Mouse (Mus musculus): Measurements from ENCODE around the gene Scaper.

Scaper gene

DNA sequence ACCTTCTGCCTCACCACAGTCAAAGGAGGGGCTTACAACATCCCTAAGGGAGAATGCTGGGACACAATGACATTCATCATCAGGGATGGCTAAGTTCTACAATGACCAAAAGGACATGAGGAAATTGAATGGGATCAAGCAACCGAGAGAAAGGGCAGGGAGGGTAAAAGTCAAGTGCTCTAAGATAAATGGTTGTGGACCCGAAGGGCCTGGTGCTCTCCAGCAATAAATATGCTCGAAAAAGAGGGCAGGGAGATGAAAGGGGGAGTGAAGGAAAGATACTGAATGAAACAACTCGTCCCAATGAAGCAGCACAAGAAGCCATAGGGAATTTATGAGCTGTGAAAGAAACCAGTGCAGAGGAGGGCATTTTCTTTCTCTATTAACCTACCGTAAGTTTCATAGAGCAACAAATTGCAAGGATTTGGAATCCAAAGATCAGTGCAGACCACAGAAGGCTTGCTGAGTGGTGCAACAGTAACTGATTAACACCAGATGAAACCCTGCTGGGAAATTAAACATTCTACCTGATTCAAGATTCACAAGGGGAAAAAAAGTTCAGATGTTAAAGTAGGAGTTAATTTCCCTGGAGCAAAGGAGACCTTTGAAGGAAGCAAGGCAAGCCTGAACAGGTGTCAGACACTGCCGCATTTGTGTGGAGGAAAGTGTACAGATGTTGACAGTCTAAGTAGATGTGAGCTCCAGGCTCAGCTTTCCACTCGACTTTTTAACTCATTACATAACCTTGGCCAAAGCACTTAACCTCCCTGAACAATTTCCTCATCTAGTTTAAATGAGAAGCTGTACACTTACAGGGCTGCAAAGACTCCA is 329.0 kb downstream of the Scaper start:
- DNase-seq (ENCODE audit: low spot score in 2 of 2): no peak

DNA sequence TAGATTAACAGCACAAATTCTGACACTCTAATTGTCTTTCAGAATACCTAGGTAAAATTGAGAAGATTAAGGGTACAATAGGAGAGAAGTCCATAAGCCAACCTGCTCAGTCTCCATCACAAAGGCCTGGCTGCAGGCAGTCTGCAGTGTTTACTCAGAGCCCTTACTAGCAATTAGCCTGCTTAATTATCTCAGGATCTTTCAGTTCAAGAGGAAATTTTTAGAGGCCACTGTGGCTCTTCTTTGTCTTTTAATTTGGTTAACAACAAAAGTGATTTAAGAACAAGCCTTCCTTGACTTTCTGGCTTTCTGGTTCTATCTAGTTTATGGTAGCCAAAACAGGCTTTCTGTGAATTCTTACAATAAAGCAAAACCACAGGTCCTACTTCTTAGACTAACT is 339.3 kb downstream of the Scaper start:
- DNase-seq (ENCODE audit: low spot score in 2 of 2): no peak

DNA sequence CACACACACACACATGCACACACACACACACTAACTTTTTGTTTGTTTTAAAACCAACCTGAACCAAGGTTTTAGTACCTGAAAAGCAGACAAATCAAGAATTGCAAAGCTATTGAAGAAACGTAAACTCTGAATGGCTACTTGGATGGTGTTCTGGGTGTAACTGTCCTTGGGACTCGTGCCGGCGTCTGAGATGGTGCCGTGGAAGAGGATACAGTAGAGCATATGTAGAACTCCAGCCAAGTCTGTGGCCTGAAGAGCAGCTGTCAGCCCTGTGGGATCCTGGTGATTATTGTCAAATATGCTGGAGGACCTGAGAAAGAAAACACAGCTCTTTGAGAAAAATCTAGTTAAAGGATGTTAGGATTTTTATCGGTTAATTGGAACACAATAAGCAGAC is 351.8 kb downstream of the Scaper start:
- no peak for DNase-seq (ENCODE audit: low spot score in 2 of 2)

DNA sequence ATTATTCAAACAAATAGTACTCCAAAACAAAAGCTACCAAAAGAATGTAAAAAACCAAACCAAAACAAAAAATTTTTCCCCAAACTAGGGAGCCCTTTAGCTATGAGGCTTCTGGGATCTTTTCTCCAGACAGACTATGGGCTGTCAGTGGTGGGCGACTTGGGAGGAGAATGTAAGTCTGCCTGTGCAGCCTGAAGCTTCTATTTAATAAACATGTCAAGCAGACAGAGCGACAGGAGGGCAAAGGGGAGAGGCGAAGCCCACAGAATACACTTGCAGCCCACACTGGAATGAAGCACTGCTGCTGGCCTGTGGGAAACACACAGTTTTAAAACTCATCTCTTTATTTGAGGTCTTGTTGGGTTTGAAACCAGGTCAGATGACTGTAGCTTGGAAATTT is 356.5 kb downstream of the Scaper start:
- DNase-seq (ENCODE audit: low spot score in 2 of 2): no peak

DNA sequence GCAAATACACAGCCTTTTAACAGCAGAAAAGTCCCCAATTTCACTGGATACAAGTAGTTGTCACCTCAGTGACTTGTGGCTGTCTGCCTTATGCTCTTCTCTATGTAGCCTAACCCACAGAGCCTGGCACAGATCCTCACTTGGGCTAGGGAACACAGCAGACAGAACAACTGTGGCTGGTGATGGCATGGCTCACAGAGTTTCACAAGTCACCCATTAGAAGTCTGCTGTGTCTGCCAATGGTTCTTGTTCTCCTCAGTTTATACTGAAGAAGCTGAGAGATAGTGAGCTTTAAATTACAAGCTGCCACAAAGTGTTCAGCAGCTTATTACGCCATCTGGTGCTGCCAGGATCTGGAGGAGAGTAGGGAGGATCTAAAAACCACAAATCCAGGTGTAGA is 361.3 kb downstream of the Scaper start:
- DNase-seq (ENCODE audit: low spot score in 2 of 2): no peak

DNA sequence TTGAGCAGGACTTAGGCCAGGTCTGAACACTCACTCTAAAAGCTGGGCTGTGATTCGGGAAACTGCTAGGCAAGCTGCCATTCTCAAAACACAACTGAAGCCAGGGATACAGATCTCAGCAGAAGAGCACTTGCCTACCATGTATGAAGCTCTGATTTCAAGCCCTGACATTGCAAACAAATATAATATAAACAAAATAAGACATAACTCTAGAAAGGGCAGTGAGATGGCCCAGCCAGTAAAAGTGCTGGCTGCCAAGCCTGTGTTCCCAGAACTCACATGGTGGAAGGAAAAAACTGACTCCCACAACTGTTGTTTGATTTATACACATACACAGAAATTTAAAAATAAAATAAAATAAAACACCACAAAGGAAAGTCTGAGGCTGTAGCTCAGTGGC is 366.8 kb downstream of the Scaper start:
- no peak for DNase-seq (ENCODE audit: low spot score in 2 of 2)

DNA sequence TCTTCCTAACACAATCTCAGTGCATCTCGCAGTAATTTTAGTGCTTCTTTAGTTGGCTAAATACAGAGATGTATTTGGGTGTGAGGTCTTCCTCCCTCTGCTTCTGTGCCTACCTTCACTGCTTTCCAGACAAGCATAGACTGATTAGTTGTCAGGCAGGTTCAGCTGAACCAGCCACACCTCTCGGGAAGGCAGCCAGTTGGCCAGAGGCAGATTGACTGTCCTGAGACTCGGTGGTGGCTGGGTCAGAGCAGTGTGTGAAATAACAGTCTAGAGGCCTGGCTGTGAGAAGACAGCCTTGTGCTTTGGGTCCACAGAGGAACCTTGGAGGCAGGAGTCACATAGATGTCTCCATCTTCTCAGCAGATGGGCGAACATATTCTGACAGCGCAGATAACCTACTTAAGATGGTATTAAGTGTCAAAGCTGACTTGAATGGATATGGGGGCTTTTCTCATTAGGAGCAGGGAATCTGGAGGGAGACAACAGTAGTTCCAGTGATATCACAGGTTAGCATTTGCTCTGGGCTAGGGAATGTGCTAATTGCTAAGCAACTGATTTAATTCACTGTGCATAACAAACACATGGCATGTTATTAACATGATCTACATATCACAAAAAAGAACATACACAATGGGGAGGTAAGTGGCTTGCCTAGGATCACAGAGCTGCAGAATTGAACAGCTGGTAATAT is 369.3 kb downstream of the Scaper start:
- no peak for DNase-seq (ENCODE audit: low spot score in 2 of 2)

DNA sequence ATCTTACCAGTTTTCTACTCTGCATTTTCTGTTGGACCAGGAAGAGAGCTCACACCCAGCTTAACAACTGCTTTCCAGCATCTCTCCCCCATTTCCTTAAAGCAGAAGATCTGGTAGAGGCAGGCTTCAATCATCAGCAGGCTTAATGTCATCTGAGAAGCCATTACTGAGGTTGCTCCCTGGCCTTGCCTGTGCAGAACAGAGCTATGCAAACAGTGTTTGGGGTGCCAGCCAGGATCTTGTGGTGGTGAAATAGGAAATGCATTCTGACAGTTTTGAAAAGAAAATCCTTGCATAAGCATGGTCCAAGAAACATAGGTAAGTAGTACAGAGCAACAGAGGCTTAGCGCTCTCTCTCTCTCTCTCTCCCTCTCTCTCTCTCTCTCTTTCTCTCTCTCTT is 377.0 kb downstream of the Scaper start:
- DNase-seq (ENCODE audit: low spot score in 2 of 2): no peak

DNA sequence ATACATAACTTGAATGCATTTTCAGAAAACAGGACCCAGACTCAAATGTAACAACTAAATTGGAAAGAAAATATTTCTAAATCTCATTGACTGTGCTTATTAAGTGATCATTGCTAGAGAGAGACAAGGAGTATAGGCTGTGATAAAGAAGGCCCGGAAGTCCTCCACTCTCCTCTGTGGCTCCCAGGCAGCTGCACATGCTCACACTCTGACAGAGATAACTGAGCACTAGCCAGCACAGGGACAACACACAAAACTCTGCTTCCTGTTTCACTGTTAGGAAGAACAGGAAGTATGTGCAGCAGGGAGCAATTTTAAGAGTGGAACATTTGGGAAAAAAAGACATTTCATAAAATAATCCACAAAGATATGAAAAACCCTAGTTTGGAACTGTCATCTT is 382.9 kb downstream of the Scaper start:
- no peak for DNase-seq (ENCODE audit: low spot score in 2 of 2)

DNA sequence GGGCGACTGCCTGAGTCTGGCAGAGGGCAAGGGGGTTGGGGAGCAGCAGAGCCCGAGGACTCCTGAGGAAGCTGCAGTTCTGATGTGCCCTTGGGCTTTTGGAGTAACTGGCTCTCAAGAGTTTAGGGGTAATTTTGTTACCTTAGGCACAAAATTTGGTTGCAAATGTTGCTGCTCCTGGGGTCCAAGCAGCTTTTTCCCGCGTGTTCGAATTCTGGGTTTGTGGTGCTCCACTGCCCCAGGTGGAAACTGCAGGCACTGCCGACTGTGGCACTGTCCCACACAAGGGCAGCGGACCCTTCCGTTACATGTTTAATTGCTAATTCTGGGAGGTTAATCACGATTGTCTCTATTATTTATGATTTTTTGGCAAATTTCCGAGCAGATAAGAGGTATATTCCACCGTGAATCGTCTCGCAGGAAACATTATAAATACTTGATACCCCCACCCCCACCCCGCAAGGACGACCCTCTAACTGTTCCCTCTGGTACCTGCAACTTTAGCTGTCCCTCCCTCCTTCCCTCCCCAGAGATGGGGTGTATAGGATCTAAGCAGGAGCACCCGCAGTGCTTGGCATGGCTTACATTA is 388.5 kb downstream of the Scaper start:
- no peak for DNase-seq (ENCODE audit: low spot score in 2 of 2)

DNA sequence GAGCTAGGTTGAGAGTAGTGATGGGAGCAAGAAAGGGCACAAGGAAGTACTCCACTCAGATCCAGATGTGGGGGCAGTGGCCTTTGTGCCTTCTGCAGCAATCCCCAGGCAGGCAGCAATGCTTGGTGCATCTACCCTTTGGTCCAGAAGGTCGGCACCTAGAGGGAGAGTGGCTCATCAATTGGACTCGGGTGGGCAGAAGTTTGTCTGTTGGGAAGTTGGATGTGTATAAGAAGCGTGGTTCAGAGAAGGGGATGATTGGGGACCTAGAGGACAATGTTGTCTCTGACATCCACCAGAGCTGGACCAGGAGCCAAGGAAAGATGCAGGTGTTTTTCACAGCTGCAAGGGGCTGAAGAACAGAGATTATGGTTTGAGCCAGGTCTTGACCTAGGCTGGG is 389.0 kb downstream of the Scaper start:
- no peak for DNase-seq (ENCODE audit: low spot score in 2 of 2)

DNA sequence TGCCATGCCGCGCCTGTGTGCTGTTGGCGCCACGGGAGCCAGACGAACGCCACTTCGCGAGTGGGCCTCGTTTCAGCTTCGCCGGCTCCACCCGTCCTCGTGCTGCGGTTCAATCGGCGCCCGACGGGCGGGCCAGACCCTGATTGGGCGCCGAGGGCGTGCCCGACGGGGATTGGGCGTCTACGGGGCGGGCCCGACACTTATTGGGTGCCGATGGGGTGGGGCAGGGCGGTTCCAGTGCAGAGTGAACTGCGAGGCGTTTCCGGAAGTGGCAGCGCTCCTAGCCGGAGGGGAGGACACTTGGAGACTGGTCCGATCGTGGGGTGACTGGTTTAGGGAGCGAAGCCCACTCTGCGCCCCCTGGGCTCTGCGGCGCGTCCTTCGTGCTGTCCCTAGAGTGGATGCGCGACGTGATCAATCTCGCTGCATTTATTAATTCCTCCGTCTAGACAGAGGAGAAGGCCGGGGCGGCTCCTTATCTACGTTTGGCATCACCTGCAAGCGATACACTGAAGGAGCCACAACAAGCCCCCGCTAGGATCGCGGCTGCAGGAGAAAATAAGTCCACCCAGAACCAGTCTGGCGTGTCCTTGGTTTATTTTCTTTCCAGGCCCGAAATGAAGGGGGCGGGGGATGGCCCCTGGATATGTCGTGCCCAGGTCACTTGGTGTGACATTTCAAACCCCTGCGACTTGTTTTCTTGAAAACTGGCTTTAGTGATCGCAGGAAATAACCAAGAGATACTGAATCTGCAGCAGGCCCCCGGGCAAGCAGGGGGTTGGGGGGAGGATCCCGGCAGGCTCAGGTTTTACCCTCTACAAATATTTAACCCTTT is 391.5 kb downstream of the Scaper start:
- DNase-seq (ENCODE audit: low spot score in 2 of 2): peak; percentile 19 to 29

DNA sequence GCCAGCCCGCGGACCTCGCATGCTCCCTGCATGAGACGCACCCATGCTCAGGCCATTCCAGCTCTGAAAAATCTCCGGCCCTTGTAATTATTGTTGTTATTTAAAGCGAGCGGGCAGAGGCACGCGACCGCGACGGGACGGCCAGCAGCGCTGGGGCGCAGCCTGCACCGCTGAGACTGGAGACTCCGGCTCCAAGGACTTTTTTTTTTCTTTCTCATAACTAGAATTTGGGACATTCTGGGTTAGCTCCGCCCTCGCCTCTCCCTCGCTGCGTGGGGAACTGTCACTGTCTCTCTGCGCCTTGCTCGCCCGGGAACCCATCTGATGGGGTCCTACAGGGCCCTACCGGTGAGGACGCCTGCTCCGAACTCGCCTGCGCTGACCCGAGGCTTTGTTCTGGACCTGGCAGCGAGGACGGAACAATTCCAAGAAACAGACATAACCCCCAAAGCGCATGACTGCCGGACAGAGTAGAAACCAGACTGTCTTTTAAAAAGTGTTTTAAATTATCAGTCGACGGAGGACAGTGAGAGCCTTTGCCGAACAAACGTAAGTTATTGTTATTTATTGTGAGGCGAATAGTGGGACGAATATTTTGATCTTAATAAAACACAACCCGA is 392.3 kb downstream of the Scaper start:
- DNase-seq (ENCODE audit: low spot score in 2 of 2): no peak

DNA sequence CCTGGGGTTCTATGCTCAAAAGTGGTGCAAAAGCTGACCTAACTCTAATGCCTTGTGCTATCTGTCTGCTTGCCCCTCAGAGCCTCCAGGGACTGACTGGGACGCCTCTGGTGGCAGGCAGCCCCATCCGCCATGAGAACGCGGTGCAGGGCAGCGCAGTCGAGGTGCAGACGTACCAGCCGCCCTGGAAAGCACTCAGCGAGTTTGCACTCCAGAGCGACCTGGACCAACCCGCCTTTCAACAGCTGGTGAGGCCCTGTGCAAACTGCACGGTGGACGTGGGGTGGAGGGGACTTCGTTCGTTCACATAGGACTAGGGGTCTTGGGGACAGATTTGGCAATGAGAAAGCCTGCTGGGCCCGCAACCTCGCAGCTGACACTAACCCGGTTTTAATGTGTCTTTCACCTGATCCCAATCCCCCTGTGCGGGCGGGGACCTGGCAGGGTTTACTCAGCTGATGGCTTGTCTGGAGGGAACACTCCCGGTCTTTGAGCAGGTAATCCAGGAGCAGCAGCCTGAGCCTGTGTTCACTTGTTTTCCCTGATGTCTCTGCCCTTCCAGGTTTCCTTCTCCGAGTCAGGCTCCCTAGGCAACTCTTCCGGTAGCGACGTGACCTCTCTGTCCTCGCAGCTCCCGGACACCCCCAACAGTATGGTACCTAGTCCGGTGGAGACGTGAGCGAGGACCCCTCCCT is 392.9 kb downstream of the Scaper start:
- no peak for DNase-seq (ENCODE audit: low spot score in 2 of 2)

DNA sequence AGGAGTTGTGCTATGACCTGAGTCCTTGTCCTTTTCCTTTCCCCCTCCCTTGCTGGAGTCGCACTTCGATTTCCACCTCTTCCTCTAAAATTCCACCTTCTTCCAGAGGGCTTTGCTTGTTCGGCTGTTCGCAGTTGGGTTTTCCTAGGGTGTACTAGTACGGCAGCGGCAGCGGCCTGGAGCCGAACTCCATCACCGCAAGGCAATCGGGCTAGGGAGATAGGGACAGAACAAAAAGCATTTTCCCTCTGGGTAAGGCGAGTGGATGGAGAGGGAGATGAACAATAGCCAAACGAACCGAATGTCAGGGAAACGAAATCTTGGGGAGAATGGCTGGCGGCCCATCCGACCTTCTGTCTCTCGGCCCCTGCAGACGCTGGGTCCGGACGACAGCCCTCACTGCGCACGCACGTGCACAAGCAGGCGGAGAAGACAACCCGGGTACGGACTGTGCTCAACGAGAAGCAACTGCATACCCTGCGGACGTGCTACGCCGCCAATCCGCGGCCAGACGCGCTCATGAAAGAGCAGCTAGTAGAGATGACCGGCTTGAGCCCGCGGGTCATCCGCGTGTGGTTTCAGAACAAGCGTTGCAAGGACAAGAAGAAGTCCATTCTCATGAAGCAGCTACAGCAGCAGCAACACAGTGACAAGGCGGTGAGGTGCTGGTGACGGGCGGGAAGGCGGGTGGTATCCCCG is 394.1 kb downstream of the Scaper start:
- no peak for DNase-seq (ENCODE audit: low spot score in 2 of 2)

DNA sequence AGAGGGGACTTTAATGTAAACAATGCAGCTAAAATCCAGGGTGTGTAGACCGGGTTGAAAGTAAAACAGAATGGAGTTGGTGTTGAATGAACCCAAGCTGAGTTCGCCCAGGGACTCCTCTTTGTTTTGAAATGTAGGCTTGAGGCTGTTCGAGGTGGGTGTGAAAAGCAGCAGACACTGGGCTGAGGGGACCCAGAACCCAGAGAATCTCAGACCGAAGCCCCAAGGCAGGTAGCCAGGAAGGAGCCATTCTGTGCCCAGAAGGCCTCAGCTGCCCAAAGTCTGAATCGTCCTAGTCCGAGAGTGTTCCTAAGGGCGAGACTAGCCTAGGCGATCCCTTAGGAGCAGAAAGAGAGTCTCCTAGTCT is 394.6 kb downstream of the Scaper start:
- no peak for DNase-seq (ENCODE audit: low spot score in 2 of 2)

DNA sequence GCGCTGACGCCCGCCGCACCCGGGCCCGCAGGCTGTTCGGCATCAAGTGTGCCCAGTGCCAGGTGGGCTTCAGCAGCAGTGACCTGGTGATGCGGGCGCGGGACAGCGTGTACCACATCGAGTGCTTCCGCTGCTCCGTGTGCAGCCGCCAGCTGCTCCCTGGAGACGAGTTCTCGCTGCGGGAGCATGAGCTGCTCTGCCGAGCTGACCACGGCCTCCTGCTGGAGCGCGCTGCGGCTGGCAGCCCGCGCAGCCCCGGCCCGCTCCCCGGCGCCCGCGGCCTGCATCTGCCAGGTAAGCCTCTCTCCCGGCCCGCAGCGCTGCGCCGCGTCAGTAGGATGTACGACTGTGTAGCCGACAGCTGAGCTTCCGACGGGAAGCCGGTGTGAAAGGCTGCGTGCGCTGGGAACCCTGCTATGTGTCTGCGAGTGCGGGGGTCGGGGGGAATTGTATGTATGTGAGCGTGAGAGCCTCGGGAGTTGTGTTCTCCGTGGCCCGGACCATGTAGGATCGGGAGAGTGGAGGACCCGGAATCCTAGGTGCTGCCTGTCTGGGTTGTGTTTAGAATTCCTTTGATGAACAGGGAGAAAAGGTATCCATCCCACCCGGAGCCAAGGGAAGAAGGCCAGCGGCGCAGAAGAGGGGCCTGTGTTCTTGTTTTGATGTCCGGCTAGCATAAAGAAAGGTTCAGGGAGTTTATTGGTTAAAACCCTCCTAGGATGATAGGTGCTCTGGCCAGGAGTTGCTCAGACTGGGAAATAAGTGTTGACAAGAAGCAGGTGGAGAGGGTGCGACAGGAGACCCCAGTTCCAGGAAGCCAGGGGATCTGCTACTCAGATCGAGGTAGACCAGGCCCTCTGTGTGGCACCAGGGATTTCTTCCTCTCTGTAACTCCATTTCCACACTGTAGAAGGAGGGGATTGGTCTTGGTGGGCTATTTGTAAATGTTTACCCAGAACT is 395.3 kb downstream of the Scaper start:
- DNase-seq (ENCODE audit: low spot score in 2 of 2): no peak

DNA sequence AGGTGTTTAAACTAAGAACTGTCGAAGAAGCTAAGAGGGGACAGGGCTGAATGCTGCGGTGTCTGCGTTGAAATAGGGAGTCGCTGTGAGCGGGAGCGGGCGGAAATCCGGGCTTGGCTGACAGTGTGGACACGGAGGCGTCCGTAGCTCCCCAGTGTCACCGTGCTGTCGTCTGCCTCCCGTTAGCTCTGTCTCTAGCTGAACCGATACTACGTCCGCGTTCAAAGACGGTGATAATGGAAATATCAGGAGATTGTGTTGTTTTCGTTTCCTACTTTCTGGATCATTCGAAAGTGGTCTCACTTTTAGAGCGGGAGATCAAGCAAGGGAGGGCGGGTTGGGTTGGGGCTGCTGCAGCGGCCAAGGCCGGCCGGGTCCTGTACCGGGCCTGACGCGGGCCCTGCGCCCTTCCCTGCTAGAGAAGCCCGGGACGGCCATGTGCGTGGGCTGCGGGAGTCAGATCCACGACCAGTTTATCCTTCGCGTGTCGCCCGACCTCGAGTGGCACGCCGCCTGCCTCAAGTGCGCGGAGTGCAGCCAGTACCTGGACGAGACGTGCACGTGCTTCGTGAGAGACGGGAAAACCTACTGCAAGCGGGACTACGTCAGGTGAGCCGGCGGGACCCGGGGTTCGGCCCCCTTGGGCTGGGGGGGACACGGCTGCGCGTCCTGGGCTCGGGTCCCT is 396.1 kb downstream of the Scaper start:
- DNase-seq (ENCODE audit: low spot score in 2 of 2): no peak

DNA sequence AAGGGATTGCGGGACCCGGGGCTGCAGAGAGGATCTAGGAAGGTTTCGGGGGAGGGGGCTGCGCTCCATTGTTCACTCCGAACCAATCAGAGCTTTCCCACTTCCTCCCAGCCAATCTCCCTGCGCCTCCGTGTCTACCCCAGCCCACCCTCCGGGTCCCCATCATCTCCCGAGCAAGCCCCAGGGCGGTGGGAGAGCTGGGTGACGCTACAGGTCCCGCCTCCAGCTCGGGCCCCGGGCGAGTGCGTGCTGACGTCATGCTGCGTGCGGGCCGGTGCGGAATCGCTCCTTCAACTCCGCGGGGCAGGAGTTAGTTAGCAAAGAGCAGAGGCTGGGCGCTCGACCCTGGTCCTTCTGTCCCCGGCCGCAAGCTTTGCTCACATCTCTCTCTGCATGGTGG is 397.0 kb downstream of the Scaper start:
- peak; percentile 54 to 62 for DNase-seq (ENCODE audit: low spot score in 2 of 2)

Measured in thymus, postnatal 10 days (tissue).